Mouse (Mus musculus): ENCODE measurements around the gene Dmtf1. TPM values are rescaled to one million over a fixed set of nuclear protein-coding genes. Genes with fewer than 3 reads are reported as not detected.
"Not testable (repeated sequence)": the region's sequence is repeated elsewhere in the genome, so short reads cannot be mapped to it uniquely, and the experiment has no call there.

Gene Dmtf1
- 54.9 and 61.2 TPM in 2 replicates for polyA plus RNA-seq (2016; fragmentation: Nextera tagmentation; extraction: Ambion mirVana)

DNA sequence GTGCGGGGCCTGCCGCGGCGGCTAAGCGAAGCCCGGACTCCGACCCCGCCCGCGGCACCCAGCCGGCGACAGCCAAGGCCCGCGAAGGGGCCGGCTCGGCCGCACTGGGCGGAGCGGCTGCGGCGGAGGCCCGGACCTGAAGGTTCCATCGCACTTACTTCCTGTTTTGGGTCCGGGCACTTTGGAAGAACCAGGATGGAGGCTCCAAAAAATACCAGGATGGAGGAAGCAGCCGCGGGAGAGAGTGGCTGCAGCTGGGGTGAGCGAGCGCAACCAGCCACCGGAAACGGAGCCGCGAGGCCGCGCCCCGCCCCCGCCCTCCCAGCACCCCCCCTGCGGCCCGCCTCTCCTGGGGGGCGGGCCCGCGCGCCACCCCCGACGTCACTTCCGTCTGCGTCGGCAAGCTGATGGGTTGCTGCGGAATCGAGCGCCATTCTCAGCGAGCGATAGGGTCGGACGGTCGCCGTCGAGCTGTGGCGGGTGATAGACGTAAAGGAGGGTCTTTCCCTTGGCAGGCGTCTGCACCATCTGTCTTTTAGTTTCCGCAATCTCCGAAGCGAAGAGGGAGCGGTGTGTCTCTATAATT is at the start of gene Dmtf1:
Gene Dmtf1 (minus strand): TSS at position 321 of the 586 bp plus-strand sequence.
- under 1% methylated on average over 64 of the region's 64 CpGs for WGBS
- peak within 1 kb of the TSS; percentile 94 for H3K4me3 ChIP-seq
- H3K36me3 ChIP-seq, result peaks cover 19% of the 10 kb centered on the region; the same call in 1 of the 2 replicates
- DNase-seq (ENCODE audit: low spot score), result peak; percentile 93
- H3K27ac ChIP-seq, result peak within 1 kb of the TSS; percentile 99
- H3K27me3 ChIP-seq (ENCODE audit: insufficient read depth, poor library complexity, severe bottlenecking), result no peaks in the 10 kb centered on the region
- H3K9me3 ChIP-seq, result no peaks in the 10 kb centered on the region
- H3K4me1 ChIP-seq (replicated peaks), result peaks cover 13% of the 10 kb centered on the region

DNA sequence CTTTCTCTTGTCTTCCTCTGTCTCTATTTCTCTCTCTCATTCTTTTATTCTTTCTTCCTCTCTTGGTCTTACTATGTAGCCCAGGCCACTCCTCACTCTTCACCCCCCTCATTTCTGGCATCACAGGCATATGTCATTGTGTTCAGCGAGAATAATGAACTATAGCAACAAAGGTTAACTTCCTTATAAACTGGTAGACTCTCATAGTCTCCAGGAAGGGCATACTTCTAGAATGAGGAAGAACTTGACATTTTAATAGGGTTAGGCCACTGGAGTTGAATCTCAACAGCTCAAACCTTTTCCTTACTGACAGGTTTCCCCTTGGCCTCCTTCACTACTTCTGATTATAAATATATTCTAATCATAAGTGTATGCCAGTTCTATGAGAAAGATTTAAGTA is 24.9 kb upstream of the Dmtf1 start:
- DNase-seq (ENCODE audit: low spot score), result no peak
- Histone ChIP-seq H3K9me3 (no peaks in the 10 kb centered on the region), H3K36me3 (no peaks in the 10 kb centered on the region), H3K4me3 (no peak overlapping the region), H3K4me1 (replicated peaks) (no peaks in the 10 kb centered on the region), H3K27ac (no peak overlapping the region), H3K27me3 (ENCODE audit: insufficient read depth, poor library complexity, severe bottlenecking) (no peaks in the 10 kb centered on the region)
- 80% methylated on average over 1 of the region's 1 CpGs for WGBS

DNA sequence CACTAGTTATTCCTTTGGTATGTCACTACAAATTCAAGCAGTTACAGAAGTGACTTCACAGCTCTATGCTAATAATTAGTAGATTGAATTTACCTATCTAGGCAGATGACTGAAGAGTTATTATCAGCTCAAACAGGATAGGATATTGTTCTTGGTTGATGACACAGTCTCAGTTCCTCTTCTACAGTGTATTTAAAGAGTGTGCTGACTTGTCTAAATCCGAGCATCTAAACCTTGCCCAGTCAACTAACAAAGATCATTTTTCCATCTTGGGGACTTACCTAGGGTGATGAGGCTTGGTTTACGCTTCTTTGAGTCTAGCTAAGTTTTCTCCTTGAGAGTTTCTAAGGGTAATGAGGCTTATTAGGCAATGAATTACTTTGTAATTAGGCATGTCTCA is 11.7 kb upstream of the Dmtf1 start:
- 85% methylated on average over 2 of the region's 2 CpGs for WGBS
- no peaks in the 10 kb centered on the region for H3K27me3 ChIP-seq (ENCODE audit: insufficient read depth, poor library complexity, severe bottlenecking)

GRCm38 (mm10) chr5:9169328-9170005 is 7.9 kb upstream of the Dmtf1 start:
- not testable (repeated sequence) for H3K4me3 ChIP-seq; H3K27me3 ChIP-seq (ENCODE audit: insufficient read depth, poor library complexity, severe bottlenecking); H3K4me1 ChIP-seq (replicated peaks); DNase-seq (ENCODE audit: low spot score); H3K9me3 ChIP-seq; H3K27ac ChIP-seq; H3K36me3 ChIP-seq
- 76% methylated on average over 5 of the region's 5 CpGs for WGBS

More for the DNA sequence above, 11.7 kb upstream of the Dmtf1 start:
- Histone ChIP-seq H3K36me3 (no peaks in the 10 kb centered on the region), H3K9me3 (no peaks in the 10 kb centered on the region), H3K4me1 (replicated peaks) (no peaks in the 10 kb centered on the region), H3K4me3 (no peak overlapping the region), H3K27ac (no peak overlapping the region)
- DNase-seq (ENCODE audit: low spot score), result no peak

GRCm38 (mm10) chr5:9166366-9166765 is 4.8 kb upstream of the Dmtf1 start:
- H3K36me3 ChIP-seq, result no peaks in the 10 kb centered on the region
- no peaks in the 10 kb centered on the region for H3K9me3 ChIP-seq
- no peaks in the 10 kb centered on the region for H3K27me3 ChIP-seq (ENCODE audit: insufficient read depth, poor library complexity, severe bottlenecking)
- DNase-seq (ENCODE audit: low spot score), result no peak
- H3K4me1 ChIP-seq (replicated peaks), result peaks cover 7% of the 10 kb centered on the region
- WGBS, result 79% methylated on average over 8 of the region's 8 CpGs
- H3K27ac ChIP-seq, result no peak overlapping the region
- H3K4me3 ChIP-seq, result no peak overlapping the region

- H3K27me3 ChIP-seq (ENCODE audit: insufficient read depth, poor library complexity, severe bottlenecking); H3K9me3 ChIP-seq; H3K36me3 ChIP-seq; H3K4me1 ChIP-seq (replicated peaks); H3K4me3 ChIP-seq; H3K27ac ChIP-seq; DNase-seq (ENCODE audit: low spot score): not testable (repeated sequence)
- 90% methylated on average over 10 of the region's 10 CpGs for WGBS
These were observed 3.6 kb upstream of the Dmtf1 start for GRCm38 (mm10) chr5:9165151-9165550.

- no peaks in the 10 kb centered on the region for H3K27me3 ChIP-seq (ENCODE audit: insufficient read depth, poor library complexity, severe bottlenecking)
- peaks cover 9% of the 10 kb centered on the region; the same call in 1 of the 2 replicates for H3K36me3 ChIP-seq
- no peaks in the 10 kb centered on the region for H3K9me3 ChIP-seq
- DNase-seq (ENCODE audit: low spot score), result no peak
- peaks cover 13% of the 10 kb centered on the region for H3K4me1 ChIP-seq (replicated peaks)
- WGBS, result 90% methylated on average over 3 of the region's 3 CpGs
- no peak overlapping the region for H3K27ac ChIP-seq
- no peak overlapping the region for H3K4me3 ChIP-seq
These were observed 1.8 kb upstream of the Dmtf1 start for GRCm38 (mm10) chr5:9163411-9163810.

DNA sequence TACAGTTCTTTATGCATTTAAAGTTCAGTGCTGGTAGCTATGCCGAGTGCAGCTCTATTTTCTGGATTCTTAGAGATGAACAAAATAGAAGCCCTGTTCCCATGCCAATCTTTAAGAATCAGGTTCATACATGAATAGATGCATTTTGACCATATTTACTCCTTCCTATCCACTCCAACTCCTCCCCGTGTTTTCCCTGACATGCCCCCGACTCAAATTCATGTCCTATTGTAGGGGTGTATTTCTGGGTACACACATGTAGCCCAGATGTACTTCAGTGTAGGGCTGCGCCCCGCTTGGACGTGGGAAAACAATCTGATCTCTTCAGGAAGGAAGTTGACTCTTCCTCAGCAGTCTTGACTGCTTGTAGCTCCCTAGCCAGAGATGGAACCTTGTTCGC is 512 bp upstream of the Dmtf1 start:
- H3K4me1 ChIP-seq (replicated peaks), result peaks cover 13% of the 10 kb centered on the region
- 25% methylated on average over 7 of the region's 7 CpGs for WGBS
- H3K36me3 ChIP-seq, result peaks cover 14% of the 10 kb centered on the region; the same call in 1 of the 2 replicates
- H3K27ac ChIP-seq, result peak overlapping the region; percentile 99
- DNase-seq (ENCODE audit: low spot score), result peak; percentile 31
- H3K9me3 ChIP-seq, result no peaks in the 10 kb centered on the region
- no peaks in the 10 kb centered on the region for H3K27me3 ChIP-seq (ENCODE audit: insufficient read depth, poor library complexity, severe bottlenecking)
- peak overlapping the region; percentile 94 for H3K4me3 ChIP-seq

GRCm38 (mm10) chr5:9160831-9161455 is 633 bp downstream of the Dmtf1 start:
- peaks cover 13% of the 10 kb centered on the region for H3K4me1 ChIP-seq (replicated peaks)
- under 1% methylated on average over 55 of the region's 55 CpGs for WGBS
- no peaks in the 10 kb centered on the region for H3K27me3 ChIP-seq (ENCODE audit: insufficient read depth, poor library complexity, severe bottlenecking)
- peak overlapping the region; percentile 94 for H3K4me3 ChIP-seq
- H3K9me3 ChIP-seq, result no peaks in the 10 kb centered on the region
- H3K27ac ChIP-seq, result peak overlapping the region; percentile 99
- peak; percentile 72 for DNase-seq (ENCODE audit: low spot score)
- H3K36me3 ChIP-seq, result peaks cover 20% of the 10 kb centered on the region; the same call in 1 of the 2 replicates

DNA sequence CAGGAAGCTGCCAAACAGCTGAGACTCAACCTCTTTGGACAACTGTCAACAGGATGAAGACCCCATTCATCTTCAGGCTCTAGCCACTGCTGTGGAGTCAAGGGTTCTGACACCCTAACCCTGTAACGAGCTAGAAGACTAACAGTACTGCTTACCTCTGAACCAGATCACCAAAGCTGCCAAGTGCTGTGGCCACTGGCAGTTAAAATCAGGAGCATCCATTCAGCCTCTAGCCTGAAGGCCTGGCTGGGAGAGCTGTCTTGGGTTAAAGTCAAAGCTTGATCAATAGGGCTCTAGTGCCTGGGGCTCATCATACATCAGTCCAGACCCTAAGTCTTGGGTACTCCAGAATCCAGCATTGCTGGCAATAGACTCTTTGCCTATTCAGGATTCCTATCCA is 4.2 kb downstream of the Dmtf1 start:
- Histone ChIP-seq H3K36me3 (peaks cover 37% of the 10 kb centered on the region; the same call in 1 of the 2 replicates), H3K9me3 (no peaks in the 10 kb centered on the region), H3K4me3 (no peak overlapping the region), H3K27me3 (ENCODE audit: insufficient read depth, poor library complexity, severe bottlenecking) (no peaks in the 10 kb centered on the region), H3K4me1 (replicated peaks) (peaks cover 9% of the 10 kb centered on the region), H3K27ac (no peak overlapping the region)
- no peak for DNase-seq (ENCODE audit: low spot score)
- 91% methylated on average over 1 of the region's 1 CpGs for WGBS

DNA sequence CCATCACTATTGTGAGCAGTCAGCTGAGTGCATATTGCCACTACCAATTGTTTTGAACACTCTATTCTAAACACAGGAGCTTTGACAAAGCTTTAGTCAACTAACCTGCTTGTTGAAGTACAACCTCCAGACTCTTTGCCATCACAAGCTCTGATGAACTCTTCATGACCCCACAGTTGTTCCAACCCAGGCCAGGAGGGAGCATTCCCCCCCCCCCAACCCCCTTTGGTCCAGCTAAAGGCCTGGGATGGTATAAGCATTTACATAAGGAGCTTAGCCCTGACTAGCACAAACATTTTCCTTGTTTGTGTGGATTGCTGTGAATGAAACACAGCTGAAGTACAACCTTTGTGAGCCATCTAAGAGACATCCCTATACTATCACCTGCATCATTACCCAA is 4.8 kb downstream of the Dmtf1 start:
- H3K36me3 ChIP-seq, result peaks cover 41% of the 10 kb centered on the region
- no peak overlapping the region for H3K4me3 ChIP-seq
- peaks cover 7% of the 10 kb centered on the region for H3K4me1 ChIP-seq (replicated peaks)
- no peak overlapping the region for H3K27ac ChIP-seq
- H3K27me3 ChIP-seq (ENCODE audit: insufficient read depth, poor library complexity, severe bottlenecking), result no peaks in the 10 kb centered on the region
- H3K9me3 ChIP-seq, result no peaks in the 10 kb centered on the region
- no peak for DNase-seq (ENCODE audit: low spot score)

GRCm38 (mm10) chr5:9149273-9149850 is 12.2 kb downstream of the Dmtf1 start:
- Histone ChIP-seq H3K27ac (no peak overlapping the region), H3K4me1 (replicated peaks) (no peaks in the 10 kb centered on the region), H3K9me3 (no peaks in the 10 kb centered on the region), H3K4me3 (no peak overlapping the region), H3K36me3 (peaks cover 83% of the 10 kb centered on the region), H3K27me3 (ENCODE audit: insufficient read depth, poor library complexity, severe bottlenecking) (no peaks in the 10 kb centered on the region)
- no peak for DNase-seq (ENCODE audit: low spot score)
- WGBS, result 94% methylated on average over 8 of the region's 8 CpGs

- Histone ChIP-seq H3K4me1 (replicated peaks) (no peaks in the 10 kb centered on the region), H3K36me3 (peaks cover 82% of the 10 kb centered on the region), H3K9me3 (no peaks in the 10 kb centered on the region), H3K27ac (no peak overlapping the region), H3K4me3 (no peak overlapping the region), H3K27me3 (ENCODE audit: insufficient read depth, poor library complexity, severe bottlenecking) (no peaks in the 10 kb centered on the region)
- WGBS, result 88% methylated on average over 6 of the region's 6 CpGs
- DNase-seq (ENCODE audit: low spot score), result no peak
These were observed 19.2 kb downstream of the Dmtf1 start for GRCm38 (mm10) chr5:9142376-9142775.
